Mouse (Mus musculus): Measurements from ENCODE around the gene Dnpep. TPM values are rescaled to one million over a fixed set of nuclear protein-coding genes. Genes with fewer than 3 reads are reported as not detected.
A peak's percentile ranks its signal among the peaks of the same experiment; 100 is the strongest.

Dnpep gene
- polyA plus RNA-seq (2014; fragmentation: Nextera tagmentation; extraction: Ambion mirVana): 160 and 178 TPM in 2 replicates

DNA sequence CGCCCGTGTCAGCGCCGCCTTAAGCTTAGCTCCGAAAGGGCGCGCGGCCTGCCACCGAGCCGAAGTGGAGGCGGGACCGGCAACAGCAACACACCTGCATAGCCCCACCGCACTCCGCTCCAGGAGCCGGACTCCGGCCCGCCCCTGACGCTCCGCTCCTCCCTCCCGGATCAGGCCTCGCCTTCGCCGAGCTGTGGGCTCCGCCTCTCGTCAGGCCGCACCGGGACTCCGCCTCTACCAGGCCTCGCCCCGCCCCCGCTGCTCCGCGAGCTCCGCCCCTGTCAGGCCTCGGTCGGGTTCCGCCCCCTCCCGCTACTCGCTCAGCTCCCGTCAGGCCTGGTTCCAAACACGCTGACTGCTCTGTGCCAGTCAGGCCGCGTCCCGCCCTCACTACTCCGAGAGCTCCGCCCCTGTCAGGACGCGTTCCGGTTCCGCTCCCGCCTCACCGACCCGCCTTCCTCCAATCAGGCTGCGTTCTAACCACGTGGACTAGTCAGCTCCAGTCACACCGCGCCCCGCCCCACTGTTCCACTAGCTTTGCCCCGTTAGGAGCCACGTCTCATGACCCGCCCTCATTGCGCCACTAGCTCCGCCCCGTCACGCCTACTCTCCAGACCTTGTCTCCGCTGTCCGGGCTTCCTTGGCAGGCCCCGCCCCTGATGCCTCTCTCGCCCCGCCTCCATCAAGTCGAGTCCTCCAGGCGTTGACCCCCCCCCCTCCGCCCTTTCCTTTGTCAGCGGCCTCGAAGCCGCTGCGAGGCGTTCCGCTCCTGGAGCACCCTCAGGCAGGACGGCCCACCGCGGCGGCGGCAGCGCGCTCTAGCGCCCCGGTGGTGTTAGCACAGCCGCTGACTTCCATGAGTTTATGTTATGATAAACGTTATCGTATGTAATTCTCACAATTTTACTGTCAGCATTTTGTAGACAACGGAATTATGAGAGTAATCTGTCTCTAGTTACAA lies at the start of gene Dnpep:
Gene Dnpep, minus strand, starts transcription at position 750 of the 961 bp plus-strand sequence.
- peaks cover 6% of the 10 kb centered on the region; the same call in 1 of the 2 replicates for H3K4me1 ChIP-seq (ENCODE audit: control insufficient read depth, insufficient read depth, low read length)
- peak within 1 kb of the TSS; percentile 66 for H3K4me2 ChIP-seq (ENCODE audit: low read length)
- DNase-seq (ENCODE audit: low spot score) (peak; percentile 100), ATAC-seq (peak; percentile 96)
- peak within 1 kb of the TSS; percentile 77 for H3K9ac ChIP-seq (ENCODE audit: low read length)
- peak within 1 kb of the TSS; percentile 84 for H3K27ac ChIP-seq (ENCODE audit: low read depth, low read length)
- under 1% methylated on average over 91 of the region's 92 CpGs for WGBS
- H3K4me3 ChIP-seq (ENCODE audit: low read depth, low read length): peak within 1 kb of the TSS; percentile 71
- no peaks in the 10 kb centered on the region for H3K9me3 ChIP-seq (replicated peaks; ENCODE audit: control insufficient read depth, low read length)
- H3K36me3 ChIP-seq (ENCODE audit: control insufficient read depth, insufficient read depth, low read length): peaks cover 27% of the 10 kb centered on the region
- H3K27me3 ChIP-seq (replicated peaks; ENCODE audit: control insufficient read depth, insufficient read depth, low read length): no peaks in the 10 kb centered on the region

DNA sequence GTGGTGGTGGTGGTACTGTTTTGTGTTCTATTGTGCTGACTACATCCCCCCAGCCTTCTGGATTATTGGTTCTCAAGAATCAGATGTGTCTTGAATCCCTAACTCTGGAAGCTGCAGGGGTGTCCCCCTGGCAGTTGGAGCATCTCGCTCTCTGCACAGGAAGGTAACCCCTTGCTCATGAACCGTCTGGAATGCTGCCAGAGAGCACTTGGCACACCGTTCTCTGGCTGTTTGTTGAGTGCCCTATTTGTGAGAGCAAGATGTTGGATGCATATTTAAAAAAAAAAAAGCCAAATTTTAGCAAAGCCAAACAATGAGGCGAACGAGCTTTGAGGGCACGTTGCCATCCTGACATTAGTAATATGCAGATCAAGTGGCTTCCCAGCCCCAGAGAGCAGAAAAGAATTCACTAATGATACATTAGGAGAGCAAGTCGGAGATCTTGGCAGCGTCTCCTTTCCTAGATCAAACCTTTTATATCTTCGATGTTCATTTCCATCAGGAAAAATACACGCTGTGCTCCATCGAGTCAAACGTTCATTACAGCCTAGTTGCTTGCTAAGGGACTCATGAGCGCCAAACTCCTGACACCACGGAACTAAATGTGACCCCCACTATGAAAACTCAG lies 47.8 kb upstream of the Dnpep start:
- no peaks in the 10 kb centered on the region for H3K9me3 ChIP-seq (replicated peaks; ENCODE audit: control insufficient read depth, low read length)
- peaks cover 21% of the 10 kb centered on the region for H3K27me3 ChIP-seq (replicated peaks; ENCODE audit: control insufficient read depth, insufficient read depth, low read length)
- no peak overlapping the region for H3K27ac ChIP-seq (ENCODE audit: low read depth, low read length)
- DNase-seq (ENCODE audit: low spot score) (peak; percentile 52), ATAC-seq (no peak)
- WGBS: 39% methylated on average over 14 of the region's 14 CpGs
- peaks cover 2% of the 10 kb centered on the region for H3K4me1 ChIP-seq (ENCODE audit: control insufficient read depth, insufficient read depth, low read length)
- H3K4me2 ChIP-seq (ENCODE audit: low read length): no peak overlapping the region
- no peak overlapping the region for H3K9ac ChIP-seq (ENCODE audit: low read length)
- H3K36me3 ChIP-seq (ENCODE audit: control insufficient read depth, insufficient read depth, low read length): no peaks in the 10 kb centered on the region
- no peak overlapping the region for H3K4me3 ChIP-seq (ENCODE audit: low read depth, low read length)

DNA sequence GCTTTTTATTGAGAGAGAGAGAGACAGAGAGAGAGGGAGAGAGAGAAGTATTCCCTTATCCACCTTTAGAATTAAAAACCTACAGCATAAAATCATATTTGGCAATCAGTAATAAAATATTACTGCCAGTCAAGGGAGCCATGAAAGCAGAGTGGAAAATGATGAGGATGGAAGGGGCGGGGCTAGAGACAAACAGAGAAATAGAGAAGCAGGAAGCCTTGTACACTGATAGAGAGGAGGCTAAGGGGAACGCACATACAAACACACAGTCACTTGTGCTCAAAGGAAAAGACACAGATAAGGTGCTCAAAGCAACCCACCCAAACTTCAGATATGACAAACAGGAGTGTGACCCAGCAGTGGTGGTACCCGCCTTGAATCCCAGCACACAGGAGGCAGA lies 46.1 kb upstream of the Dnpep start:
- no peaks in the 10 kb centered on the region for H3K36me3 ChIP-seq (ENCODE audit: control insufficient read depth, insufficient read depth, low read length)
- H3K9ac ChIP-seq (ENCODE audit: low read length): no peak overlapping the region
- no peak for ATAC-seq
- peaks cover 38% of the 10 kb centered on the region for H3K27me3 ChIP-seq (replicated peaks; ENCODE audit: control insufficient read depth, insufficient read depth, low read length)
- no peak overlapping the region for H3K27ac ChIP-seq (ENCODE audit: low read depth, low read length)
- H3K4me3 ChIP-seq (ENCODE audit: low read depth, low read length): no peak overlapping the region
- no peak for DNase-seq (ENCODE audit: low spot score)
- WGBS: 85% methylated on average over 3 of the region's 3 CpGs
- no peaks in the 10 kb centered on the region for H3K9me3 ChIP-seq (replicated peaks; ENCODE audit: control insufficient read depth, low read length)
- peaks cover 3% of the 10 kb centered on the region for H3K4me1 ChIP-seq (ENCODE audit: control insufficient read depth, insufficient read depth, low read length)
- no peak overlapping the region for H3K4me2 ChIP-seq (ENCODE audit: low read length)

DNA sequence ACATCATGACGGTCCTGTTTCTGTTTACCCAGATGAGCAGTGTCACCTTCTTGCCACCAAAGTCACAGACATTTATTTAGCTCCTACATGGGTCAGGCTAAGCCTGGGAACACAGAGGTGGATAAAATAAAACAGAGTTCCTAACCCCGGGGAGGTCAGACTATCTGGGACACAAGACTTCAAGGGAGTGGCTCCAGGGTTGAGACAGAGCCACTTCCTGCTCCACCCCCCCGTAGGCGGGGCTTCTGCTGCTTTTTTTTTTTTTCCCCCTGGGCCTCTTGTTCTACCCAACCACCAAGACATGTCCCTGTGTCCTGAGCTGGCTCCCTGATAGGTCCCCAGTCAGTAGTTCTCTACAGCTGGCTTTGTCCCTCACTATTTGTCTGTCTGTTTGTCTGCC lies 44.0 kb upstream of the Dnpep start:
- no peak overlapping the region for H3K4me2 ChIP-seq (ENCODE audit: low read length)
- H3K4me1 ChIP-seq (ENCODE audit: control insufficient read depth, insufficient read depth, low read length): peaks cover 3% of the 10 kb centered on the region
- no peak overlapping the region for H3K4me3 ChIP-seq (ENCODE audit: low read depth, low read length)
- H3K9ac ChIP-seq (ENCODE audit: low read length): no peak overlapping the region
- no peaks in the 10 kb centered on the region for H3K36me3 ChIP-seq (ENCODE audit: control insufficient read depth, insufficient read depth, low read length)
- H3K27ac ChIP-seq (ENCODE audit: low read depth, low read length): no peak overlapping the region
- H3K9me3 ChIP-seq (replicated peaks; ENCODE audit: control insufficient read depth, low read length): no peaks in the 10 kb centered on the region
- H3K27me3 ChIP-seq (replicated peaks; ENCODE audit: control insufficient read depth, insufficient read depth, low read length): peaks cover 41% of the 10 kb centered on the region
- DNase-seq (ENCODE audit: low spot score) (no peak), ATAC-seq (no peak)
- 50% methylated on average over 4 of the region's 4 CpGs for WGBS

DNA sequence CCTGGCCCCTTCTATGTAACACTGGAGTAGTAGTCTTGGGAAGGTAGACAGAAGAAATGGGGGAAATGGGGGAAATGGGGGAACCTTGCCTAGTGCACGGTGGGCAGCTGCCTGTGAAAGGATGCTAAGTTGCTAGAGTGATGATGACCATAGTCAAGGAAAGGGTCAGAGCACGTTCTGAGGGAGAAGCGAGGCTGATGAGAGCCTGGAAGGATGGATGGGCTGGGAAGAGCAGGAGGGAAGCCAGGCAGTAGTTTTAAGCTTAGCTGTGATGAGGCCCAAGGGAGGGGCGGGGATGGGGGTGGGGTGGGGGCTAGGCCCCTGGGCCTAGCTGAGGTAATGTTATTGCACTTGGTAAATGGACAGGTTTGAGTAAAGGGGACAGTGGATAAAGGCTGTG lies 43.3 kb upstream of the Dnpep start:
- H3K4me2 ChIP-seq (ENCODE audit: low read length): no peak overlapping the region
- no peak for ATAC-seq

DNA sequence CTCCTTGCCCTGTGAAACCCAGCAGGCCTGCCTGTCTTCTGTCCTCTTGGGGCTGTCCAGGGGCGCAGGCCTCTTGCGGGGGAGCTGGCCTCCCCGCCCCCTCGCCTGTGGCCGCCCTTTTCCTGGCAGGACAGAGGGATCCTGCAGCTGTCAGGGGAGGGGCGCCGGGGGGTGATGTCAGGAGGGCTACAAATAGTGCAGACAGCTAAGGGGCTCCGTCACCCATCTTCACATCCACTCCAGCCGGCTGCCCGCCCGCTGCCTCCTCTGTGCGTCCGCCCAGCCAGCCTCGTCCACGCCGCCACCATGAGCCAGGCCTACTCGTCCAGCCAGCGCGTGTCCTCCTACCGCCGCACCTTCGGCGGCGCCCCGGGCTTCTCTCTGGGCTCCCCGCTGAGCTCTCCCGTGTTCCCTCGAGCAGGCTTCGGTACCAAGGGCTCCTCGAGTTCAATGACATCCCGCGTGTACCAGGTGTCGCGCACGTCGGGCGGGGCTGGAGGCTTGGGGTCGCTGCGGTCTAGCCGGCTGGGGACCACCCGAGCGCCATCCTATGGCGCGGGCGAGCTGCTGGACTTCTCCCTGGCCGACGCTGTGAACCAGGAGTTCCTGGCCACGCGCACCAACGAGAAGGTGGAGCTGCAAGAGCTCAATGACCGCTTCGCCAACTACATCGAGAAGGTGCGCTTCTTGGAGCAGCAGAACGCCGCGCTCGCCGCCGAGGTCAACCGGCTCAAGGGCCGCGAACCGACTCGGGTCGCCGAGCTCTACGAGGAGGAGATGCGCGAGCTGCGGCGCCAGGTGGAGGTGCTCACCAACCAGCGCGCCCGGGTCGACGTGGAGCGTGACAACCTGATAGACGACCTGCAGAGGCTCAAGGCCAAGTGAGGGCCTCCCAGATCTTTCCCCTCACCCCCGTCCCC lies 42.6 kb upstream of the Dnpep start, which contains the start of gene Des:
Gene Des, plus strand, starts transcription at position 218 of the 920 bp plus-strand sequence.
- no peak for DNase-seq (ENCODE audit: low spot score)
- Histone ChIP-seq H3K4me3 (ENCODE audit: low read depth, low read length) (peak within 1 kb of the TSS; percentile 23), H3K9ac (ENCODE audit: low read length) (peak within 1 kb of the TSS; percentile 29; the same call in 1 of the 2 replicates)

More for the DNA sequence above, 43.3 kb upstream of the Dnpep start:
- no peaks in the 10 kb centered on the region for H3K9me3 ChIP-seq (replicated peaks; ENCODE audit: control insufficient read depth, low read length)
- H3K9ac ChIP-seq (ENCODE audit: low read length): no peak overlapping the region
- WGBS: 41% methylated on average over 4 of the region's 4 CpGs
- no peak overlapping the region for H3K27ac ChIP-seq (ENCODE audit: low read depth, low read length)
- no peaks in the 10 kb centered on the region for H3K36me3 ChIP-seq (ENCODE audit: control insufficient read depth, insufficient read depth, low read length)
- peaks cover 41% of the 10 kb centered on the region for H3K27me3 ChIP-seq (replicated peaks; ENCODE audit: control insufficient read depth, insufficient read depth, low read length)
- H3K4me3 ChIP-seq (ENCODE audit: low read depth, low read length): no peak overlapping the region
- peaks cover 3% of the 10 kb centered on the region for H3K4me1 ChIP-seq (ENCODE audit: control insufficient read depth, insufficient read depth, low read length)
- DNase-seq (ENCODE audit: low spot score): no peak

DNA sequence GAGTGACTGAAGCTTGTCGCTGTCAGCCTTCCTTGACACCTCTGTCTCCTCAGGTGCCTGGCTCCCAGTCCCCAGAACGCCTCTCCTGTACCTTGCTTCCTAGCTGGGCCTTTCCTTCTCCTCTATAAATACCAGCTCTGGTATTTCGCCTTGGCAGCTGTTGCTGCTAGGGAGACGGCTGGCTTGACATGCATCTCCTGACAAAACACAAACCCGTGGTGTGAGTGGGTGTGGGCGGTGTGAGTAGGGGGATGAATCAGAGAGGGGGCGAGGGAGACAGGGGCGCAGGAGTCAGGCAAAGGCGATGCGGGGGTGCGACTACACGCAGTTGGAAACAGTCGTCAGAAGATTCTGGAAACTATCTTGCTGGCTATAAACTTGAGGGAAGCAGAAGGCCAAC lies 41.6 kb upstream of the Dnpep start:
- Histone ChIP-seq H3K27ac (ENCODE audit: low read depth, low read length) (no peak overlapping the region), H3K4me1 (ENCODE audit: control insufficient read depth, insufficient read depth, low read length) (peaks cover 3% of the 10 kb centered on the region; the same call in 1 of the 2 replicates), H3K4me3 (ENCODE audit: low read depth, low read length) (no peak overlapping the region), H3K9me3 (replicated peaks; ENCODE audit: control insufficient read depth, low read length) (no peaks in the 10 kb centered on the region), H3K27me3 (replicated peaks; ENCODE audit: control insufficient read depth, insufficient read depth, low read length) (peaks cover 41% of the 10 kb centered on the region), H3K4me2 (ENCODE audit: low read length) (no peak overlapping the region), H3K9ac (ENCODE audit: low read length) (no peak overlapping the region), H3K36me3 (ENCODE audit: control insufficient read depth, insufficient read depth, low read length) (no peaks in the 10 kb centered on the region)
- no peak for ATAC-seq
- 75% methylated on average over 13 of the region's 13 CpGs for WGBS
- no peak for DNase-seq (ENCODE audit: low spot score)

More for the DNA sequence above, 42.6 kb upstream of the Dnpep start, which contains the start of gene Des:
- no peak for ATAC-seq
- peaks cover 41% of the 10 kb centered on the region for H3K27me3 ChIP-seq (replicated peaks; ENCODE audit: control insufficient read depth, insufficient read depth, low read length)
- no peaks in the 10 kb centered on the region for H3K36me3 ChIP-seq (ENCODE audit: control insufficient read depth, insufficient read depth, low read length)
- peaks cover 3% of the 10 kb centered on the region for H3K4me1 ChIP-seq (ENCODE audit: control insufficient read depth, insufficient read depth, low read length)
- H3K4me2 ChIP-seq (ENCODE audit: low read length): peak within 1 kb of the TSS; percentile 45
- no peak within 1 kb of the TSS for H3K27ac ChIP-seq (ENCODE audit: low read depth, low read length)
- WGBS: 2% methylated on average over 79 of the region's 80 CpGs
- no peaks in the 10 kb centered on the region for H3K9me3 ChIP-seq (replicated peaks; ENCODE audit: control insufficient read depth, low read length)

DNA sequence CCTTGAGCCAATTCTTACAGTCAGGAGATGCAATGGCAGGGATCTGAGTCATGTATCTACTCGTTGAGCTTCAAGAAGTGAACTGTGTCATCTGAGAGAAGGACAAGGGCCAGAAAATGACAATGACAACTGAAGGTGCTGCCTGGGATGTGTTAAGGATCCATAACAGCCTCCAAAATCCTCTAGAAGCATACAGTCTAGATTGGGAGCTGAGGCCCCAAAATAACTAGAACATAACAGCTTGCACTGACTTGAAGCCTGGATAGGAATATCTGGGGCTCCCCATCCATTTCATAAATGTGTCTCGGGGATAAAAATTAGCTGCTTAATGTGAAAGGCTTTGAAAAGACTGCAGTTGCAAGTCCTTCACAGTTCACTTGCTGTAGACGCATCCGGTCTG lies 40.2 kb upstream of the Dnpep start:
- ATAC-seq (no peak), DNase-seq (ENCODE audit: low spot score) (no peak)
- Histone ChIP-seq H3K36me3 (ENCODE audit: control insufficient read depth, insufficient read depth, low read length) (no peaks in the 10 kb centered on the region), H3K9me3 (replicated peaks; ENCODE audit: control insufficient read depth, low read length) (no peaks in the 10 kb centered on the region), H3K27me3 (replicated peaks; ENCODE audit: control insufficient read depth, insufficient read depth, low read length) (peaks cover 41% of the 10 kb centered on the region), H3K4me3 (ENCODE audit: low read depth, low read length) (no peak overlapping the region), H3K27ac (ENCODE audit: low read depth, low read length) (no peak overlapping the region), H3K4me1 (ENCODE audit: control insufficient read depth, insufficient read depth, low read length) (peaks cover 3% of the 10 kb centered on the region; the same call in 1 of the 2 replicates), H3K9ac (ENCODE audit: low read length) (no peak overlapping the region), H3K4me2 (ENCODE audit: low read length) (no peak overlapping the region)
- 89% methylated on average over 4 of the region's 4 CpGs for WGBS
